In the genomic region with DNA sequence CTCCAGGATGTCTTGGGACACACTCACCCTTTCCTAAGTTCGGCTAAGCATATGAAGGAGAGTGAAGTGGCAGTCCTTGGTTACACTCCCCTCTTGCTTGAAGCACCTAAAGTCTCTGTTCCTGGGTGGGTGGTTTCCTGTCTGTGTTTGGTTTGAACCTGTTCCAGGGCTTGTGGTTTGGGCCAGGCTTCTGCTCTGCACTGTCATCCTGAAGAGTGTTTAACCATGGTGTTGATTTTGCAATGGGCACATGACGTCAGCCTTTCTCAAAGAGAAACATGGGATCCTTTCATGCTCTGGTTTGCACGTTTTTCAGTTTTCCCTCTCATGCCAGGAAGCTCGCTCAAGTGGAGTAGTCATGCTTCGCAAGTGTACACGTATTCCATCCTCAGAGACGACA, we compare ENCODE assay signal across 11 mouse cellular contexts.
DNase-seq lines count a peak whose midpoint lies in the region; ATAC-seq and TF ChIP-seq lines count a peak whose summit lies in the region.
"Had no signal": no experiment of that assay in that cellular context is flagged by ENCODE, and none has a peak within 500 bp of the region (broad histone marks: within the 10 kb centered on the region; RNA-seq: fewer than 3 reads in every experiment).

No protein-coding gene starts in this region.

- no peak overlapping the region for H3K4me2 ChIP-seq in liver, embryonic 11.5 days
- no peak overlapping the region for H3K4me2 ChIP-seq in lung, embryonic 15.5 days
- H3K4me2 ChIP-seq: forebrain, embryonic 13.5 days had no signal

- no peaks in the 10 kb centered on the region for H3K27me3 ChIP-seq in liver, adult 2 months (ENCODE audit: control insufficient read depth, insufficient read depth, low read length)
- H3K27me3 ChIP-seq in liver, embryonic 11.5 days (replicated peaks; ENCODE audit: control insufficient read depth, insufficient read depth, low read length) = no peaks in the 10 kb centered on the region
- H3K27me3 ChIP-seq in lung, embryonic 15.5 days = no peaks in the 10 kb centered on the region
- H3K27me3 ChIP-seq: forebrain, embryonic 13.5 days; megakaryocyte, embryonic 14.5 days had no signal

- no peaks in the 10 kb centered on the region for H3K79me2 ChIP-seq in liver, adult 2 months (ENCODE audit: control insufficient read depth, insufficient read depth, low read length)

- intact Hi-C loops in left cerebral cortex, postnatal 14 days (cut with DNase I) = no loop called here

- peak; percentile 99 for DNase-seq in liver, adult 2 months (ENCODE audit: extremely low read depth, low read depth, low spot score)
- no peak for DNase-seq in liver, embryonic 11.5 days (ENCODE audit: low spot score)
- DNase-seq in thymus, postnatal 14 days = peak; percentile 8
- no peak for DNase-seq in right cerebral cortex, postnatal 10 days (ENCODE audit: low spot score in 2 of 2)
- no peak for DNase-seq in left cerebral cortex, postnatal 14 days (ENCODE audit: low spot score in 2 of 2)
- DNase-seq in frontal cortex, adult 2 months (ENCODE audit: extremely low spot score in 1 of 2, low spot score in 1 of 2) = no peak
- DNase-seq: cerebellum, adult 8-10 months had no signal

- H3K4me1 ChIP-seq in liver, adult 2 months (ENCODE audit: control insufficient read depth, insufficient read depth, low read length) = peaks cover 7% of the 10 kb centered on the region
- H3K4me1 ChIP-seq in liver, embryonic 11.5 days (replicated peaks; ENCODE audit: control insufficient read depth, insufficient read depth, low read length) = no peaks in the 10 kb centered on the region
- no peaks in the 10 kb centered on the region for H3K4me1 ChIP-seq in lung, embryonic 15.5 days
- H3K4me1 ChIP-seq: forebrain, embryonic 13.5 days had no signal

- H3K9me3 ChIP-seq in liver, embryonic 11.5 days (ENCODE audit: control insufficient read depth, low read length) = no peaks in the 10 kb centered on the region
- no peaks in the 10 kb centered on the region for H3K9me3 ChIP-seq in lung, embryonic 15.5 days
- H3K9me3 ChIP-seq: forebrain, embryonic 13.5 days; megakaryocyte, embryonic 14.5 days had no signal

- peak overlapping the region; percentile 70 for H3K9ac ChIP-seq in liver, adult 2 months (ENCODE audit: low read depth, low read length)
- H3K9ac ChIP-seq in liver, embryonic 11.5 days (ENCODE audit: low read depth, low read length) = no peak overlapping the region
- no peak overlapping the region for H3K9ac ChIP-seq in lung, embryonic 15.5 days
- H3K9ac ChIP-seq: forebrain, embryonic 13.5 days had no signal

- H3K36me3 ChIP-seq in liver, adult 2 months (ENCODE audit: control insufficient read depth, insufficient read depth, low read length) = no peaks in the 10 kb centered on the region
- H3K36me3 ChIP-seq in liver, embryonic 11.5 days (ENCODE audit: control insufficient read depth, insufficient read depth, low read length) = no peaks in the 10 kb centered on the region
- no peaks in the 10 kb centered on the region for H3K36me3 ChIP-seq in lung, embryonic 15.5 days

- no peak overlapping the region for H3K4me3 ChIP-seq in liver, adult 2 months (ENCODE audit: insufficient read depth, low read depth, low read length)
- no peak overlapping the region for H3K4me3 ChIP-seq in liver, embryonic 11.5 days (ENCODE audit: low read depth, low read length)
- H3K4me3 ChIP-seq in lung, embryonic 15.5 days = no peak overlapping the region
- H3K4me3 ChIP-seq: forebrain, embryonic 13.5 days; megakaryocyte, embryonic 14.5 days had no signal

- TF ChIP-seq CTCF in liver, adult 2 months (IDR thresholded peaks at IDR 0.05; ENCODE audit: low read depth, low read length) = no peak

- WGBS in liver, adult 2 months = 21% methylated on average over 7 of the region's 7 CpGs
- 68% methylated on average over 7 of the region's 7 CpGs for whole genome bisulfite sequencing in liver, embryonic 11.5 days
- WGBS in lung, embryonic 15.5 days = 55% methylated on average over 7 of the region's 7 CpGs

- ATAC-seq in liver, embryonic 11.5 days (replicated peaks; ENCODE audit: low FRiP score) = no peak
- peak; percentile 46 for ATAC-seq in activated CD4-positive, CD25-positive, alpha-beta regulatory T cell, adult 4 months
- peak; percentile 97 for ATAC-seq in lung, embryonic 15.5 days (ENCODE audit: borderline replicate concordance, extremely low read depth, low FRiP score, low TSS enrichment)
- ATAC-seq: forebrain, embryonic 13.5 days had no signal

- H3K27ac ChIP-seq in liver, adult 2 months (replicated peaks; ENCODE audit: insufficient read depth, low read depth, low read length) = peak overlapping the region; percentile 73
- H3K27ac ChIP-seq in liver, embryonic 11.5 days (ENCODE audit: low read depth, low read length) = no peak overlapping the region
- H3K27ac ChIP-seq in lung, embryonic 15.5 days = no peak overlapping the region
- H3K27ac ChIP-seq: forebrain, embryonic 13.5 days had no signal

- TF ChIP-seq POLR2A in liver, adult 2 months (IDR thresholded peaks at IDR 0.05; ENCODE audit: extremely low read depth, insufficient read depth, low read length) = no peak

Comparison
In these comparisons a context has a peak if more than half of its experiments do, and no peak if none do; other contexts are left out.
1. DNase-seq: peak in liver, adult 2 months (single experiment) and thymus, postnatal 14 days (single experiment); none in liver, embryonic 11.5 days (single experiment), right cerebral cortex, postnatal 10 days (0 of 2), left cerebral cortex, postnatal 14 days (0 of 2) and frontal cortex, adult 2 months (0 of 2).